Mouse (Mus musculus): ENCODE data around the gene Mgat5b.

Gene Mgat5b

DNA sequence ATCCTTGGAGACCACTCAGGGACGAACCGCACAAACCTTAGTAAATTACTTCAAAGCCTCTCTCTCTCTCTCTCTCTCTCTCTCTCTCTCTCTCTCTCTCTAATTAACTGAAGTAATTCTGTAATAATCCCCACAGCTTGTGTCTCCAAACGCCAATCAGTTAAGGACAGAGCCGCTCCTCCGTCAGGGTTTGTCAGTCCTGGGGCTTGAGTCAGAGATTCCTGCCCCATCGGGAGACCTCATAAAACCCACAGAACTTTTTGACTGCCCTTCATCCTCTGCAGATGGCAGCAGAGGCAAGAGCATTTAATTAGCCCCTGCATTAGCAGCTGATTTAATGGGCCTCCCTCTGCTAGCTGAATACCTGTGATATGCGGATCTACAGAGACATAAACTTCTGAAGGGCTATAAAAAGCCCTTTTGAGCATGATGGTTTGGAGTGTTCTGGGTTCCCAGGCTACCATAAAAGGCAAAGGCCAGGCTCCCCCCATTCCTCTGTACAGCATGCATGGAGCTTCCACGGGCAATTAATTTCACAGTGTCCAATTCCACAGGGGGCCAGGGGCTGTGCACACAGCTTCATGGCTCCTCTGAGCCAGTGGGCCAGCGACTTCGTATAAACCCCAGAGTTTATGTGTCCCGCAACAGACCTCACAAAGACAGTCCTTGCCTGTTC, 117.1 kb downstream of the Mgat5b start:
- DNase-seq, result no peak

Data from kidney, postnatal 10 days (tissue).